Mouse (Mus musculus): ENCODE measurements around the gene Myl6.
A peak's percentile ranks its signal among the peaks of the same experiment; 100 is the strongest.

Gene Myl6

DNA sequence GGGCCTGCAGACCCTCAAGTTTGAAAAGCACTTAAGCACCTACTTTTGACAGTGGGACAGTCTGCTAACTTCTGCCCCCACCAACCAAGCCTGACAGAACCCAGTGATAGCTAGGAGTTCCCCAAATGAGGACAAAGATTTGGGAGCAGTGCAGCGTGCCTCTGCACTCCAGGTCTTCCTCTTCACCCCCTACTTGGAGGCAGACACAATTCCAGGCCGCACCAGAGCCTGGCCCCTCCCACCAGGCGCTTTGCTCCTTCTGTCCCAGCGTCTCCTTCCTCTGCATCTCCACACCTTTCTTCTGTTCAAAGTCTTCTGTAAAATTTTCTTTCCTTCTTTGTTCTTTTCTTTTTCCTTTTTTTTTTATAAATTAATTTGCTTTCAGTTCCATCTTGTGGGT, 4.2 kb downstream of the Myl6 start:
- no peak for DNase-seq (ENCODE audit: low spot score in 2 of 2)

DNA sequence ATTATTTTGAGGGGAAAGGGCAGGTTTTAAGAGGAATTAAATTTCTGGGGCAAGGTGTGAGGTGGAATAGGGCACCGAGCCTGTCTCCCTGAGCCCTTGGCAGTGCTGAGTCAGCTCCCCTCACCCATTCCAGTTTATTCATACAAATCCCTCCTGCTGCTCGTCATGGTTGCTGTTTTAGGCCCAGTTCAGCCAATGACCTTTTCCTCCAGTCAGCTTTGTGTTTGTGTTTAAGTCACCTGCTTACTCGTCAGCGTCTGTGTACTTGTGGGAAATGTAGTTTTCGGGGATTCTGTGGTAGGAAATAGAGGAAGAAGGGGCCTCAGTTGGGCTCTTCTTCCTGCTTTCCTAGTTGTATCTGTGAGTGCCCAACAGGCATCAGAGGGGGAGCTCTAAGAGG, 4.6 kb downstream of the Myl6 start:
- no peak for DNase-seq (ENCODE audit: low spot score in 2 of 2)

DNA sequence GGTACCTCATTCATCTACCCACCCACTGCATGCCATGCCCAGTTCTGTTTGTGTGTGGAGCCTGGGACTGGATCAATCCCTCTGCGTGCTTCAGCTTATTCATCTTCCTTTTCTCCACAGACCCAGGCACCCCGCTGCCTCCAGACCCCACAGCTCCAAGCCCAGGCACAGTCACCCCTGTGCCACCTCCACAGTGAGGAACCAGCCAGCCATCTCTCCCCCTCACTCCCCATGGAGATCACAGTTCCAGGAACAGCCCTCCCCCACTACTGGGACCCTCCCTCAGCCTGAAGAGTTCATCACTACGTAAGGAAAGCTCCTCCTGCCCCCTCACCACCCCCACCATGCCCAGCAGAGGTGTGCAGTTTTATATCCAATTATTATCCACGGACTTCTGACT, 5.2 kb downstream of the Myl6 start:
- no peak for DNase-seq (ENCODE audit: low spot score in 2 of 2)

DNA sequence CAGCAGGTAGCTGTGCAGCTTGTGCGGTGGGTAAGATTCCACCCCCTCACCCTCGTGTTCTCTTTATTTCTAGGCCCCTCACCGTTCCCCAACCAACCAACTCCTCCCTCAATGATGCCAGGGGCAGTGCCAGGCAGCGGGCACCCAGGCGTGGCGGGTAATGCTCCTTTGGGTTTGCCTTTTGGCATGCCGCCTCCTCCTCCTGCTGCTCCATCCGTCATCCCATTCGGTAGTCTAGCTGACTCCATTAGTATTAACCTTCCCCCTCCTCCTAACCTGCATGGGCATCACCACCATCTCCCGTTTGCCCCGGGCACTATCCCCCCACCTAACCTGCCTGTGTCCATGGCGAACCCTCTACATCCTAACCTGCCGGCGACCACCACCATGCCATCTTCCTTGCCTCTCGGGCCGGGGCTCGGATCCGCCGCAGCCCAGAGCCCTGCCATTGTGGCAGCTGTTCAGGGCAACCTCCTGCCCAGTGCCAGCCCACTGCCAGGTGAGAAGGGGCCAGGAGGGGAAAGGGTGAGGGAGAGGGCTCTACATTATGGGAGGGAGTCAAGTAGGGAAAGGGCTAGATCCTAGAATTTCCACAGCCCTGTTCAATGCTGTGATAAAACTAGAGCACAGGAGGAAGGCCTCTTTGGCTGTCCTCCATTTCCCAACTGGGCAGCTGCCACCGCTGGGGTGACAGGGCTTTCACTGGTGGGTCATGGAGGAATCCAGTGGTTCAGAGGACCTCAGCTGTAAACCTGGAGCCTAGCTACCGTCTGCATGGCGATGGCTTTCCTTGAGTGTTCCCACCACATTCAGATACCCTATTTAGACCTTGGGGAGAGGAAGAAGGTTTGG, 5.9 kb downstream of the Myl6 start:
- no peak for DNase-seq (ENCODE audit: low spot score in 2 of 2)

DNA sequence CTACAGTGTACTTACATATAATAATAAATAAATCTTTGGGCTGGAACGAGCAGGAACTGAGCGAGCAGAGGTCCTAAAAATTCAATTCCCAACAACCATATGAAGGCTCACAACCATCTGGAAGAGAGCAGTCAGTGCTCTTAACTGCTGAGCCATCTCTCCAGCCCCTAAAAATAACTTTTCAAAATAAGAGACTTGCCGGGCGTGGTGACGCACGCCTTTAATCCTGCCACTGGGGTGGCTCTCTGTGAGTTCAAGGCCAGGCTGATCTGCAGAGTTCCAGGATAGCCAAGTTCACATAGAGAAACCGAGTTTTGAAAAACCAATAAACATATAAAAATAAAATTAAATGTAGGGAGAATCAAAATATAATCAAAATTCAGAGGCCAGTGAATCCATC, 7.6 kb downstream of the Myl6 start:
- DNase-seq (ENCODE audit: low spot score in 2 of 2), result no peak

DNA sequence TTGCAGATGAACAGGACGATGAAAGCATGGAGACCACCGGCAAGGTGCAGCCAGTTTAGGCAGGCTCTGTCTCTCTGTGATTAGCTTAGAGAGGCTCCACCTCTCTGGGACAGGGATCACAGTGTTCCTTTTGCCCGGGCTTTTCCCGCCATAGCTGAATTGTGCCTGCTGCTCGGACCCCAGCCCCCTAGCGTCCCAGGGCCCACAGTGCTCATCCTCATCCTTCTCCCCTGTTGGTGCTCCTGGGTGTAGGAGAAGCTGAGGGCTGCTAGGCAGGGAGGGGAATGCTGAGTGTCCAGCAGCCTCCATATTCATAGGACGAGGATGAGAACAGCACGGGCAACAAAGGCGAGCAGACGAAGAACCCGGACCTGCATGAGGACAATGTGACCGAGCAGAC, 19.6 kb downstream of the Myl6 start:
- DNase-seq (ENCODE audit: low spot score in 2 of 2), result no peak

DNA sequence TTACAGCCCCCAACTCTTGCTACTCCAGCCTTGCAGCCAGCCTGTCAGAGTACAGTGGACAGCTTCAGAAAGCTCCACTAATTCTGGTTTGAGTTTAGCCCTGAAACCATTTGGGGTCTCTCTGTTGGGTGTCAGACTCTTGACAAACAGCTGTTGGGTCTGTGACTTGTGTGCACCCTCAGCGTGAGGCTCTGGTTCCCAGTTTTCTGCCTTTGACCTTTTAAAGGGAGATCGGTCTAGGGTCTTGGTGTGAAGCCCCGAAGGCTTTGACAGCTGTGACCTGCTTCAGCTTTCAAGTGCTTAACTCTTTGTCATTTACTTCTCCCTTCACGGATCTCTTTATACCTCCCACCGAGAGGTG, 33.7 kb downstream of the Myl6 start:
- no peak for DNase-seq (ENCODE audit: low spot score in 2 of 2)

DNA sequence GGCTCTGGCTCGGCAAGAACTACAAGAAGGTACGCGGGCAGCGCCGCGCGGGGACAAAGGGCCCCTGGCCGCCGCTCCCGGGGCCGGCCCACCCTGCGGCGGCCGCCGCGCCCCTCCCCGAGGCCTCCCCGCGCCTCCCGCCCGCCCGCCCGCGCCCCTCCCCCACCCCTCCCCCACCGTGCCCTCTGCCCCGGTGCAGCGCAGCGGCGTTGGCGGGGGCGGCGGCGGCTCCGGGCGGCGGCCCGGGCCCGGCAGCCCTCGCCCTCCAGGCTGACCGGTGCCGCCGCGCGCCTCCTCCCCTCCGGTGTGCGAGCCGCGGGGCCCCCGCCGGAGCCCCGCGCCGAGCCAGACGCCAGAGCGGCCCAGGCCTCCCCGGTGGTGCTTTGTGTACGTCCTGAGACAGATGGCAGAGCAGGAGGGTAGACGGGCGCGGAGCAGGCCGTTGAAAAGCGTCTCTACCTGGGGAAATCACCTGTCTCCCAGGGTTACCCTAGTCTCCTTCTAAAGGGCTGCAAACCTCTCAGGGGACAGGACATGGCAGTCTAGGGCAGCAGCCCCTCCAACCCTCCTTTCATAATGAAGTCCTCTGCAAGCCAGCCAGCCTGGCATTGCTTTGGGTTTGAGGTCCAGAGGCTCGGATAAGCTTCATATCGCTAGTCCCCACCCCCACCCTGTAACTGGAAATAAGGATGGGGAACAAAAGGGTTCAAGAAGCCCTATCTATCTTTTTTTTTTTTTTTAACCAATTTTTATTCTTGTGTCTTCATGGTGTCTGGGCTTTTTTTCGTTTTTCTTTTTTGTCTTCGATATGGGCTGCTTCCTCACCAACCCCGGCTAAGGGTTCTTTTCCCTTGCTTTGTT, 34.3 kb downstream of the Myl6 start:
- DNase-seq (ENCODE audit: low spot score in 2 of 2), result peak; percentile 30 to 42

DNA sequence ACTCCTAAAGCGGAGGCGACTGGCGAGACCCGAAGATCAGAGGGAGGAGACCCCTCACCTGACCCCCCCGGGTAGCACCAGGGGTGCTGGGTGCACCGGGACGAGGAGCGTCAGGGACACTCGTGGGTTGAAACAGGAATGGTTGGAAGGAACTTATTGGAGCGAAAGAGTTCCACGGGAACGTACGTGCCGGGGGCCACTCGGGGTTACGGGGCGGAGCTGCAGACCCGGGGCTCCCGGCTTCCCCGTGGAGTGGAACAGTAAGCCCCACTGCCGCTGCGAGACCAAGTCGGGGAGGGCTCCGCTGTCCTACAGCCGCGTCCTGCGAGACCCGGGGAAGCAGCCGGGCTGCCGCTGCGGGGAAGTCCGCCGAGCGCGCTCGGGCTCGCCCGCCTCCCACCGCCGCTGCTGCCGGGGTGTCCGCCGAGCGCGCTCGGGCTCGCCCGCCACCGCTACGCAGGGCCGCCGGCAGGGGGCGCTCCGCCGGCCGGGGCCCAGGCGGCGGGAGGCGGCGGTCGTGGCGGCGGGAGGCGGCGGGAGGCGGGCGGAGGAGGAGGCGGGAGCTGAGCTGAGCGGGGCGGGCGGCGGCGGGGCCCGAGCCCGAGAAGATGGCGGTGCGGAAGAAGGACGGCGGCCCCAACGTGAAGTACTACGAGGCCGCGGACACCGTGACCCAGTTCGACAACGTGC, 35.1 kb downstream of the Myl6 start, which contains the start of gene Smarcc2:
TSS of gene Smarcc2 (plus strand) at position 530 of the 690 bp plus-strand sequence.
- peak; percentile 74 to 88 for DNase-seq (ENCODE audit: low spot score in 2 of 2)

DNA sequence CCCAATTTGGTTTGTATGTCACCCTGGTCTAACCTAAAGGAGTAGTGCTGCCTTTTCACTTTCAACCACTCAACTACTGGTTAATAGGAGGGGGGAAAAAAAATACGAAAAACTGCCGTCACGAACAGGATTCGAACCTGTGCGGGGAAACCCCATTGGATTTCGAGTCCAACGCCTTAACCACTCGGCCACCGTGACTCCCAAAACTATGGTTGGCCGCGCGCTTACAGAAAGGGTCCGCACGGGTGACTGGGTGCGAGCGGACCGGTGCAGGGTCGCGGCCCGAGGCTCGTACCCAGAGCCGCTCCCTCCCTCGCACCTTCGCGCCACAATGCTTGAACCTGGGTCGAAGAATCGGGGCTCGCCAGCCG, 35.6 kb downstream of the Myl6 start:
- peak; percentile 81 to 91 for DNase-seq (ENCODE audit: low spot score in 2 of 2)

DNA sequence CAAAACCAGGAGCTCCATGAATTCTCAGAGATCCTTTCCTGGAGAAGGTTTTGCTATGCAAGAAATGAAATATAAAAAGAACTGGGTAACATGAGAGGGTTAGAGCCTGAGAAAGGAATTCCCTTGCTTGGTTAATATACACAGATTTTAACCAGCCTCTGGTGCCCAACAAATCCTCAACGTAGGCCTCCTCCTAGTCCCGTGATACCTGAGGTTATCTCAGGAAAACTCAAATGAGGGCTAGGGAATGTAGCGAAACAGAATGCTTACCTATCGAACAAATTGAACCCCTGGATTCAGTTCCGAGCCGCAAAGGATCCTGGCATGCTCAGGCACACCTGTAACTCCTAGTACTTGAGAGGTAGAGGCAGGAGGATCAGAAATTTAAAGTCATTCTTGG, 36.3 kb downstream of the Myl6 start:
- no peak for DNase-seq (ENCODE audit: low spot score in 2 of 2)

DNA sequence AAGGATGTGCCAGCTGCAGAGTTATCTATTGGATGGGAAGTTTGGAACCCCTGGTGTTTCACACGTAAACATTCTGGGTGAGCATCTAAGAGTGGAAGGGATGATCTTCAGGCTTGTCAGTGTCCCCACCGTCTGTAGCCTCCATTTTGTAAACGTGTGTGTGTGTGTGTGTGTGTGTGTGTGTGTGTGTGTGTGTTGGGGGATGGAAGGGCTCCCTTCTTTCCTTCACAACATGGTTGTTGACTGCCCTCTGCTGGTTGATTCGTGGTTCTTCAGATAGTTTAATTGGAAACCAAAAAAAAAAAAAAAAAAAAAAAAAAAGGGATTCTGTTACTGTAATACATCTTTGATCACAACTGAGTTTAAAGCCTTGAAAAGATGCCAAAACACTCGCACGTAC, 38.7 kb downstream of the Myl6 start:
- DNase-seq (ENCODE audit: low spot score in 2 of 2), result peak; percentile 50 to 84

DNA sequence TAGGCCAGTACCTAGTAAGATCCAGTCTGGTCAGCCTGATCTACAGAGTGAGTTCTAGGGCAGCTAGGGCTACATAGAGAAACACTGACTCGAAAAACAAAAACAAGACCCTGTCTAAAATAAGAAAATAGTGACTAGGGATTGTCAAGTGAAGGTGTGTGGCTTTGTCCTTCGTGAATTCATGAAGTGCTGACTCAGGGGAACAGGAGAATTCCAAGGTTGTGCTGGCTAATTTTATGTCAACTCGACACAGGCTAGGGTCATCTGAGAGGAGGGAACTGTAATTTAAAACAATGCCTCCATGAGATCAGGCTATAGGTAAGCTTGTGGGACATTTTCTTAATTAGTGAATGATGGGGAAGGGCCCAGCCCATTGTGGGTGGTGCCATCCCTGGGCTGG, 39.5 kb downstream of the Myl6 start:
- no peak for DNase-seq (ENCODE audit: low spot score in 2 of 2)

DNA sequence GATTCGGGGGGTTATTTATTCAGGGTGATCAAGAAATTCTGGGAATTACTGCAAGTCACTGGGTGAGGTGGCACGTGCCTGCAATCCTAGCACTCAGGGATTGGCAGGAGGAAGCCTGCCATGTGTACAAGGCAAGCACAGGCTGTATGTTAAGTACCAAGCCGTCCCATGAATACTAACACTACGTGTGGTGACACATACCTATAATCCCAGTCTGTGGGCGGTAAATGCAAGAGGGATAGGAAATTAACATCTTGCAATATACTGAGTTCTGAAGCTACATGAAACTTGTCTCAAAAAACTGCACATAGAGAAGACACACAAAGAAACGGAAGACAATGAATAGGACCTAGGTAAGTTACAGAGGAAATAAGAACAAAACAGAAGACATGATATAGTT, 42.9 kb downstream of the Myl6 start:
- DNase-seq (ENCODE audit: low spot score in 2 of 2), result no peak

DNA sequence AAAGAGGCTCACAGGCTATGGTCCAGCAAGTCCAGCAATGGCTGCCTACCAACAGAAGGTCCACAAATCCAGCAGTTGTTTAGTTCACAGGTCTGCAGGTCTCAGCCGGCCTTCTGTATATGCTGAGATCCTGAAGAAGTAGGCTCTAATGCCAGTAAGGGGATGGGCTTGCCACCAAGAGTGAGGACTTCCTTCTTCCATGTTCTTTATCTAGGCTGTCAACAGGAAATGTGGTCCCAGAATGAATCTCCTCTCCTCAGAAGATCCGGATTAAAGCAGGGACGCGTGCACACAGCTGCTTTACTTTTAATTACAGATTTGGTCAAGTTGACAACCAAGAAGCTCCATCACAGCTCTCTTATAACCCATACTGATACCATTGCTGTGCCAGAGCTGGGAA, 48.5 kb downstream of the Myl6 start:
- no peak for DNase-seq (ENCODE audit: low spot score in 2 of 2)

DNA sequence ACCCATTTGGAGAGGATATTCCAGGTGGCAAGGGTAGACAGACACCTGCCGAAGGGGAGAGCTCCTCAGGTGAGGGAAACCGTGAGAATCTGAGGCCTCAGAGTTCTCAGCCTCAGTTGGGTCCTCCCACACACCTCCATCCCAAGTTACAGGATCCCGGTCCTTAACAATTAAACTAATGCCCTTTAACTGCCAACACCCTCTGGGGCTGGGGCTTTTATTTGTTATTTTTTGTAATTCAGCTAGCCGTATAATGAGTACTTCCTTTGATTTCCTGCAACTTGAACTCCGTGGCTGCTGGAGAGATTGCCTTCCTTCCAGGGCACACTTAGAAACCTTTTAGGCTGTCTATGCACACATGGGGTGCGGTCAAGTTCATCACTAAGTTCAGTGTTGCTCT, 49.6 kb downstream of the Myl6 start:
- no peak for DNase-seq (ENCODE audit: low spot score in 2 of 2)

DNA sequence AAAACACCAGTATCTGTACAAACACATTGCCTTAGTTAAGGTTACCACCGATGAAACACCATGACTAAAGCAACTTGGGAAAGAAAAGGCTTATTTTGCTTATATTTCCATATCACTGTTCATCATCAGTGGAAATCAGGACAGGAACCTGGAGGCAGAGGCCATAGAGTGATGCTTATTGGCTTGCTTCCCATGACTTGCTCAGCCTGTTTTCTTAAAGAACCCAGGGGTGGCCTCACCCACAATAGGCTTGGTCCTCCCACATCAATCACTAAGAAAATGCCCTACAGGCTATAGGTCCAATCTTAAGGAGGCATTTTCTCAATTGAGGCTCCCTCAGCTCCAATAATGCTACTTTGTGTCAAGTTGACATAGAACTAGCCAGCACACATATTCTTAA, 51.2 kb downstream of the Myl6 start:
- no peak for DNase-seq (ENCODE audit: low spot score in 2 of 2)

DNA sequence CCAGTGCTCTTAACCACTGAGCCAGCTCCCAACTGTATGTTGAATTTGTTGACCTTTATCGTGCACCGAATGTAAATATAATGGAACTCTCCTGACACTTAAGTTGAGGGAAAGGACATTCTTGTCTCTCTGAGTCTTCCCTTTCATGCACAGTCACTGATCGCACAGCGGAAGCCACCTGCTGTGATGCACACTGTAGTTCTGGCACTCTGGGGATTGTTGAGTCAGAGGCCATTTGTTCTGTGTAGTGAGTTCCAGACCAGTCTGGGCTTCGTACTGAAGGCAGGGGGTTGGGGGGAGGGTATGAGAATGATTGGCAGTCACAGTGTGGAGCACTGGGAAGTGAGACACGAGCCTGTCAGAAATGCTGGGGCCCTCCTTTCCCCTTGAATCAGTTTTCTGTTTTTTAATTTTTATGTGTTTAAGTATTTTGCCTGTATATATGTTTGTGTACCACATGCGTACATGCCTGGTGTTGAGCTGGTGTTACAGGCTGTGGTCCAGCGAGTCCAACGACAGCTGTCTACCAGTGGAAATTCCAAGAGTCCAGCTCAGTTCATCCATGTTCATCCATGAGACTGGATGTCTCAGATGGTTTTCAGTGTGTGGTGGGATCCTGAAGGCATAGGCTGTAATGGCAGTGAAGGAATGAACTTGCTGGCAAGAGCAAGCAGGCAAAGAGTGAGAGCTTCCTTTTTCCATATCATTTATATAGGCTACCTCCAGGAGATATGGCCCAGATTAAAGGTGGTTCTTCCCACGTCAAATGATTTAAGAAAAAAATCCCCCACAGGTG, 52.4 kb downstream of the Myl6 start:
- DNase-seq (ENCODE audit: low spot score in 2 of 2), result no peak

All from thymus, postnatal 10 days (tissue).